Mouse (Mus musculus): ENCODE results near the gene Ppan.

DNA sequence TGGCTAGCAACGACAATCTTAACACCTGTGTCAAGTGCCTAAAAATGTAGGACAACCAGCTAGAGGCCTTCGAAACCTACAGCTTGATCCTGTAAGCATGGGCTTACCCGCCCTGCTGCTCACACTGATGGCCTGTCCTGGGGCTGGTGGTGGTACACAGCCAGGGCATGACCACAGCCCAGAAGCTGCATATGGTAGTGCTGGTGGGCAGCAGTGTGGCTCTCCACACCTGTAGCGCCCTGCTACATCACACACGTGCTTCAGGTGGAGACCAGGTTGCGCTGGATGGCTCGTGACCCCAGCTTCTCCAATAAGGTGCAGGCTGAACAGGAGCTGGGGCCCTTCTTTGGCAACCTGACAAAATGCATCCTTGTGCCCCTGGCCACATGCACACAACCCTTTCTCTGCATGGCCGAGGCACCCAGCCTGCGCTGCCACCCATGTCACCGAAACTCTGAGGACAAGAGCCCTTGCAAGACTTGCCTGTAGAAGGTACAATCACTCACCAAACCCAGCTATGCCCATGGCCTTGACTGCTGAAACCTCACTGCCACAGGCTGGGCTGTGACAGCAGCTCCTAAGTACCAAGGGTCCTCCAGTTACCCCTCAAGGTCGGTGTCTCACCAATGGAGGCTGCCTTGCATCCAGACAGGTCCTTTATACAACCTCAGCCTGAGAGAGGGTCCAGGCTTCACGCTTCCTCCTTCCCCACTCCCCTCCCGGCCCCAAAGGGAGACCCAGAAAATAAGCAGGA is 5.8 kb downstream of the Ppan start:
- no peak for TF ChIP-seq CTCF (IDR thresholded peaks at IDR 0.05; ENCODE audit: low read depth)
- TF ChIP-seq EP300 (IDR thresholded peaks at IDR 0.05; ENCODE audit: low read depth) = no peak
